ENCODE assay signal across 15 mouse cellular contexts in the genomic region with DNA sequence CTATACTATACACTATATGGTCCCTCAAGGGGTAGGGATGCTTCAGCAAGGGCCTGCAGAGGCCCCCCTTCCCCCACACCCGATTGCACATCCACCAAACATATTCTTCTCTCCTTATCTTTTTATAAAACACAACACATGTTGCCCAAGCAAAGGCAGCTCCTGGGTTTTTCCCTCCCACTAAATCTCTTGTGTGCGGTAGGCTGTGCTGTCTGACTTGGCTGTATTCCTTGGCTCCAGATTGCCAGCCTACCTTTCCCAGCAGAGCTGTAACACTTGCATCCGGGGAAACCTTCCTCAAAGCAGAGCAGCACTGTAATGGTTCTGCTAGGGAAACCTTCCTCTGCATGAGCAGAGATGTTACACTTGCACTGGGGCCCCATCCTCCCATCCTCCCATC. TPM values are rescaled to one million over a fixed set of nuclear protein-coding genes. Genes with fewer than 3 reads are reported as not detected.
DNase-seq lines count a peak whose midpoint lies in the region; ATAC-seq and TF ChIP-seq lines count a peak whose summit lies in the region.
"Had no signal": no experiment of that assay in that cellular context is flagged by ENCODE, and none has a peak within 500 bp of the region (broad histone marks: within the 10 kb centered on the region; RNA-seq: fewer than 3 reads in every experiment).

No protein-coding gene starts in this region.

- no peak for DNase-seq in frontal cortex, postnatal 25 days (ENCODE audit: low spot score in 2 of 2)
- peak; percentile 19 to 55 for DNase-seq in layer of hippocampus, postnatal 14 days (ENCODE audit: low spot score in 2 of 2)
- DNase-seq in right cerebral cortex, postnatal 10 days (ENCODE audit: low spot score in 2 of 2) = peak; percentile 62 to 78
- DNase-seq in spleen, adult 12 weeks (ENCODE audit: low spot score) = no peak
- DNase-seq in embryo, embryonic 11 days = no peak
- DNase-seq: cerebellum, adult 8-10 months; heart, adult 18-20 months; heart, postnatal 36 days; kidney, postnatal 10 days; liver, postnatal 0 days had no signal

- 0 out of 2 replicates have a peak overlapping the region, but pooled peaks have one; percentile 43 for H3K27ac ChIP-seq in cortical plate, adult 2 months (ENCODE audit: insufficient read depth, low read length)
- H3K27ac ChIP-seq: limb, embryonic 13.5 days; macrophage; neural tube, embryonic 15.5 days had no signal

- TF ChIP-seq CTCF in cortical plate, adult 2 months (IDR thresholded peaks at IDR 0.05; ENCODE audit: extremely low read depth, insufficient read depth, low read length) = no peak

- H3K4me1 ChIP-seq in cortical plate, adult 2 months (ENCODE audit: control insufficient read depth, insufficient read depth, low read length) = no peaks in the 10 kb centered on the region
- H3K4me1 ChIP-seq: limb, embryonic 13.5 days; neural tube, embryonic 15.5 days had no signal

- no peak overlapping the region for H3K4me3 ChIP-seq in cortical plate, adult 2 months (ENCODE audit: insufficient read depth, low read length)
- H3K4me3 ChIP-seq: limb, embryonic 13.5 days; neural tube, embryonic 15.5 days had no signal

- peak; percentile 97 for ATAC-seq in frontal cortex, adult (ENCODE audit: low TSS enrichment)
- ATAC-seq: liver, postnatal 0 days had no signal

- no peak for TF ChIP-seq POLR2A in cortical plate, adult 2 months (IDR thresholded peaks at IDR 0.05; ENCODE audit: extremely low read depth, insufficient read depth, low read length)

RNA-seq across cellular contexts. Expression of a gene that starts 11.3 kb away (rescaled TPM):
- 11.4 and 12.2 TPM in 2 replicates for polyA plus RNA-seq in cortical plate, adult 2 months (2012; rRNA removed)
- 10 to 100 TPM; 14.0 to 14.8 TPM for total RNA-seq in layer of hippocampus, postnatal 14 days (2021)

RNA-seq across cellular contexts. Expression of a gene that starts 53.6 kb away (rescaled TPM):
- 14.1 and 16.6 TPM in 2 replicates for polyA plus RNA-seq in cortical plate, adult 2 months (2012; rRNA removed)
- 10 to 100 TPM; 27.9 to 37.3 TPM for total RNA-seq in layer of hippocampus, postnatal 14 days (2021)

Comparison
In these comparisons a context has a peak if more than half of its experiments do, and no peak if none do; other contexts are left out.
1. DNase-seq: peak in layer of hippocampus, postnatal 14 days (2 of 2) and right cerebral cortex, postnatal 10 days (2 of 2); none in frontal cortex, postnatal 25 days (0 of 2), spleen, adult 12 weeks (single experiment) and embryo, embryonic 11 days (single experiment).